Mouse (Mus musculus): ENCODE data around the gene Saxo2.

Gene Saxo2

DNA sequence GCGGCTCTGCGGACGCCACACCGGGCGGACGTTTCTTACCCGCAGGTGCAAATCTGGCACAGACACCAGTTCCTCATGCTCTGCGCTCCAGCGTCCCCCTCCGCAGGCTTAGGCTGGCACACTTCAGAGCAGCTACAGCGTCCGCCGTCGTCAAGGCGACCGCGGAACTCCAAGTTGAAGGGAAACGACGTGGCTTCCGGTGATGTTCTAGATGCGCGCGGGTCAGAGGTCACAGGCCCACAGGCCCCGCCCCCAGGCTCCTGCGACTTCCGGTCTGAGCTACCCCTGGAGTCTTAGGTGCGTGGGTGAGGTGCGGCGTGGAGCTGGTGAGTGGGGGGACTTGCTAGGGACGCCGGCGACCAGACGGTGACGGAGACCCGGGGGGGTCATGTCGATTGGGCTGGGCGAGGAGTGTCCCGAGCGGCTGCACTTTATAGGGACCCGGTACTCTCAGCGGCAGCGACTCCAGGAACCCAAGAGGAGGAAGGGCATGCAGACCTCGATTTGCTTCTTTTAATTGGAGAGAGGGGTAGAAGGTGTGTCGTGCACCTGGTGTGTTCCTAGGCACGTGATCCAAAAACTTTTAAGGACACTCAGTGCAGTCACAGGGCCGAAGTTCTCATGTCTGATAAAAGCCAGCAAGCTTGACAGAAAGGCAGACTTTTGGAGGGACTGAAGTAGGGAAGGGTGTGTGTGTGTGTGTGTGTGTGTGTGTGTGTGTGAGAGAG is at the start of gene Saxo2, which contains the start of gene Efl1:
Gene Saxo2 (minus strand): TSS at position 176 of the 728 bp plus-strand sequence.
Gene Efl1 (plus strand): TSS at position 262 of the 728 bp plus-strand sequence.
- DNase-seq: peak; percentile 97

DNA sequence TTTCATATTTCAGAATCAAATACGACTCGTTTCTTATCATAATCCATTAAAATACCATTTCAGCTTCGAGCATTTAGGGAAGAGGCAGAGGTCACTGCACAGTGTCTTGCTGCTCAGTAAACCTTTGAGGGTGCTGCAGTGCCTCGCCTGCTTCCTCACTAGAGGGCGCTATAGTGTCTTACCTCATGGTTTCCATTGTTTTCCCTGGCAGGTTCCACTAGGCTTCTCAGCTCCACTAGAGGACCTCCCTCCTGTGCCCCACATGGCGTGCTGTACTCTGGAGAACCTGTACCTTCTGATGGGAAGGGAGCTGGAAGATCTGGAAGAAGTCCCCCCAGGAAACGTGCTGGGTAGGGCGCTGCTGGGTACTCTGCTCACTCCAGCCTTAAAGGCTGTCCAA is 49.3 kb upstream of the Saxo2 start:
- no peak for DNase-seq

DNA sequence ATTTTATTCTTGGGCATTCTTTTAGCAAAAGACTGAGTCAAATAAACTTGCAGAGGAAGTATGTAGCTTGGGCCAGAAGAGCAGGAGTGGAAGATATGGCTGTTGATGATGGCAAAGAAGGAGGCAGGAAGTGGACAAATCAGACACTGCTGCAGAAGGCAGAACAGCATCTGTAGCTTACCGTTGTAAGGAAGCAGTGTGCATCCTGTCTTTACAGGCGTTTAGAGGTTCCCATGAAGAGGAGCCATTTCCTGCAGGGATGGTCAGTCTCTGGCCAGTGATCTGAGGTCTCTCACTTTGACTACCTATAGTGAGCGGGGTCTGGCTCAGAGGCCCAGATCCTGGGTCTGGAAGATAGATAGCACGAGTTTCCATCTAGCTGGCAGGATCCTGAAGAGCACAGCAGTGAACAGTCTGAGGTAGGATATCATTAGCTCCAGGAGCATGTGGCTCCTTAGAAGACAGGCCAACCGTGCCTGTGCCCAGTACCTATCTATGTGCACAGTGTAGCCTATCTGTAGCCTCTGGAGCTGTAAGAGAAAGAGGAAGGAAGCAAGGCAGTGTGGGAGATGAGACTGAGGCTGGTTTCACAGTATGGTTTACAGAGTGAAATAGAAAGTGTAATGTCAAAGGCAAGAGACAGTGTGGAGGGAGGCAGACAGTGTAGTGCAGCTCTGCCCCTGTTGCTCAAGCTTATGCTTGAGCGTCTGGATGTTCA is 42.9 kb upstream of the Saxo2 start:
- DNase-seq: no peak

DNA sequence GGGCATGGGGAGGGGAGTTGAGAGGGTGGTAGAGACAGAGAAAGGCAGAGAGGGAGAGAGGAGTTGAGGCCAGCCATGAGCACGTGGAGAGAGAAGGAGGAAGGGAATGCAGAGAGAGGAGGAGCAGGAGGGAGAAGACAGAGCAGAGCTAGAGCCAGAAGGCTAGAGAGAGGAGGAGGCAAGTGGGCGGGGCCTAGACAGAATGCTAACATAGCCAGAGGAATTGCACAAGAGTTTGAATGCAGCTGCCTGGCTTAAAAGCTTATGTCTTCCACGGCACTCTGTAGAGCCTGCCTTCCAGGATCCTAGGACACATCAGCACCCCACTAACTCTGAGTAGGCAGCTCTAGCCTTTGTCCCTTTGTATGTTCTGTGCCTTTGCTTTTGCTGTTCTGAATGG is 40.4 kb upstream of the Saxo2 start:
- DNase-seq: peak; percentile 68

DNA sequence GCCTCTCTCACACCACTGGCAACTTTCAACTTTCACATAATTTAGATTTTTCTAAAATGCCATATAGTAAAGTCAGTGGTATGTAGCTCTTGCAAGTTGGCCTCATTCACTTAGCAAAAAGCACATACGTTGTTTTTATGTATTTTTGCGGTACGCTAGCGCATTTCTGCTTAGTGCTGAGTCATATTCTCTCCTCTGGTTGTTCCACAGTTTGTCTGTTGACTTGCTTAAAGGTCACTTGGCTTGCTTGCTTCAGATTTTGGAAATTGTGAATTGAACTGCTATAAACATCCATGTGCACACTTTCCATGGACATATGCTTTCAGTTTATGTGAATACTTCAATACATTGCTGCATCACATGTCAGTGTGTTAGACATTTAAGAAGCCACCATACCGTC is 31.6 kb upstream of the Saxo2 start:
- DNase-seq: no peak

DNA sequence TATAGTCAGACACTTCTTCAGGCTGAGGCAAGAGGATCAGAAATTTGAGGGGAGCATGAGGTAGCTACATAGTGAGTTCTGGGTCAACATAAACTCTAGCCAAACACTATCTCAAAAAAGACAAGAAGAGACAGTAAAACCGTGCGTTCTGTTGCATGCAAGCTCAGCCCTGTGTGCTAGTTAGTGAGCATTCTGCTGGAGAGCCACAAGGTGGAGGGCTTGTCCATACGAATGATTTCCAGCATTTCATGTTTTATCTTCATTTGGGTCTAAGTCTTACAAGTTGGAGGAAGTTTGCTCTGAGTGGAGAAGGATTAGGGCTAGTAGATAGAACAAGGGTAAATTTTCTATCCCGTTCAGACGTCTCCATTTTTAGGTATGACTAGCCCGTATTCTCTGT is 28.5 kb upstream of the Saxo2 start:
- DNase-seq: peak; percentile 14

DNA sequence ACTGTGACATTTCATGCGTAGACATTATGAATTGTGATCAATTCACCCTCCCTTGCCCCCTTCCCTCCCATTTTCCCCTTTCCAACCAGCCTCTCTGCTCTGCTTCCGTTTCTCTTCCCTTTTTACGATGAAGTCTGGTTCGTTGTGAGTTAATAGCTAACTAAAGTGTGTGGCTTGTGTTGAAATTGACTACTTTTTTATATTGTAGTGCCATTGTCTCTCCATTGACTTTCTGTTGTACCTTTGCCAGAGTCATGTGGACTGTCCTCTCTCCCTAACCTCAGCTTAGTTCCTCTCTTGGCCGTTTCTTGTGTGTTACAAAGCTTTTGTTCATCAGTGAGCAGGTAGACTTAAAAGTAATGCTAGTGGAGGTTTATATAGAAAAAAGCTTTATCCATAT is 27.7 kb upstream of the Saxo2 start:
- no peak for DNase-seq

DNA sequence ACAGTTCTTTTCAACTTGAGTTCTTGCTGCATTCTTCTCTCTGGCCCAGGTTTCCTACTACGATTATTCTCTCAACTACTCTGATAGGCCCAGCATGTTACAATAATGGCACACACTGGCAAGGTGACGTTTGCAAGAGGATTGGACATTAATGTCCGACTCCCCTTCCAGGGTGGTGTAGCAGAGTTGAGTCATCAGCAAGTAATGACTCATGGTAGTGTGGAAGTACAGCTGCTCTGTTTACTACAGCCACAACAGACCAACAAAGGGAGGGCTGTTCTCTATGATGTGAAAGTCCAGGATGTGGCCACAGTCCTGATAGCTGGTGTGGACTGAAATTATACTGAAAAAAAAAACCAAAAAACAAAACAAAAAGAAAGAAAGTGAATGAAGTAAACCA is 16.3 kb upstream of the Saxo2 start:
- DNase-seq: no peak

DNA sequence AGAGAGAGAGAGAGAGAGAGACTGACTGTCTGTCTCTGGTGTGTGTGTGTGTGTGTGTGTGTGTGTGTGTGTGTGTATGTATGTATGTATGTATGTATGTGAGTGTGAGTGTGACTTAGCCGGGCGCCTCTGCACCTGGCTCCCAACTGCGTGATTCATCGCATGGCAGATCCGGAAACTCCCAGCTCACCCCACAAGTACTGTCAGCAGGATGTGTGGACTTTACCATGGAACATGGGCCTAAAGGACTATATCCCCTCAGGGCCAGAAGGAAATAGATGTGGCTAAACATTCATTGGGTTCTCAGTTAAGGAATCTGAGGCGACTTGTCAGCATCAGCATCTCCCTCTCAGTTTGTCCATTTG is 735 bp upstream of the Saxo2 start:
- DNase-seq: no peak

DNA sequence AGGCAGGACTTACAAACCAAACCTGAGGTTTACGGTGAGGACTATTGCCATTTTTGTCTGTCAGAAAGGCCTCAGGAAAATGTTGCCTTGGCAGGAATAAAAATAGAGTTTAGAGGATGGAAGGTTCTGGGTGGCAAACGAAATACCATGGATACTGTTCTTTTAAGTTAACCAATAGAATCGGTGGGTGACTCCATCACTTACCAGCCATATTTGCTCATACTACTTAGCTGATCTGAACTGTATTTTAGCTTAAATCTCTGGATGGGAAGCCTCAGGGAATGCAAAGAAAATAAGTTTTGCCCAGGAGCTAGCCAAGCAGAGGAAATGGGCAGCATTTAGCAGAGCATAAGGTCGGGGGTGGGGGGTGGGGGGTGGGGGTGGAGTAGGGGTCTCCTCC is 419 bp downstream of the Saxo2 start:
- DNase-seq: no peak

DNA sequence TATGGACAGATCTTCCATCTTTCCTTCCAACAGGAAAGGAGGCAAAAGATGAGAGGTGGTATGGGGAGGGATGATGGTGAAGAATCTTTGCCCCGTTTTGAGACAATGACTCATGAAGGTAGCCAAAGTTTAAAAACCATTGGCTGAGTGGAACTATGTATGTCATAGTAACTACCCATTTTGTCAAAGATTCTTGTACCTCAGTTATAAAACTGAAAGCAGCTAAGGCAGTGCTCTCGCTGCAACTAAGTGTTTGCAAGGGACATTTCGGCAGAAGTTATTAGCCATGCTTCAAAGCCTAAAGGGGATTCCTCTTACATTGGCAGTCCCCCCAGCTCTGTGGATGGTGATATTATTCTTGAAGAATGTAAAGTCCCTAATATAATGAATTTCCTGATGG is 1.1 kb downstream of the Saxo2 start:
- no peak for DNase-seq

DNA sequence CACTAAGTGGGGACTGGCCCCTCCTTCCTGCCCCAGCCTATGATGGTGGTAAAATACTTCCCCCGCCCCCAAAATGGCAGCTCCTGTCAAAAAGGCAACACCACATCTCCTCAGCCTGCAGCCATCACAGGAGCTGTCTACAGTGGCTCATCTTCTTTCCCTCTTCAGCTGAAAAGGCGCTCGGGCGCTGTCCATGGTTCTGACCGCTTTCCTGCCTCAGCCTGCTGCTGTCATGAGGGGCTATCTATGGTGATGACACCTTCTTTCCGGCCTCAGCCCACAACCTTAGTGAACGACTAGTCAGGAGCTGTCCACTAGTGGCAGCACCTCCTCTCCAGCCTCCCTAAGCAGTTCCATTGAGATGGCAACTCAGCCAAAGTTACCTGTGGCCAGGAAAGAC is 23.0 kb downstream of the Saxo2 start:
- peak; percentile 64 for DNase-seq

DNA sequence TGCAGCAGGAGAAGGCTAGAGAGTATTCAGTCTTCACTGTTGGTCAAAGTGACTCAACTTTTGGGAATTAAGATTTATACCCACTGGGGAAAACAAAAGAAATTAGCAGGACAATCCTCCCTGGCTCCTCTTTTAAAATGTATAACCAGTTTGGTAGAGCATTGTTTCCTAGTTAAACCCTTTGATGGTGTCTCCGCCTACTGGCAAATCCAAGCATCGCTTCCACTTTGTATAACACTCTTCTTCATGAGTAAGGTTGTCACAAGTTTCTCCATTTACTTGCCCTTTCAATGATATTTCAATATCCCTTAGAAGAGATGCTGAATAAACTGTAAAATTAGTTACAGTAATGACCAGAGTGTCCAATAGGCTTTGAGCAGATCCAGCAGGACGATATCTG is 38.7 kb downstream of the Saxo2 start:
- DNase-seq: peak; percentile 36

DNA sequence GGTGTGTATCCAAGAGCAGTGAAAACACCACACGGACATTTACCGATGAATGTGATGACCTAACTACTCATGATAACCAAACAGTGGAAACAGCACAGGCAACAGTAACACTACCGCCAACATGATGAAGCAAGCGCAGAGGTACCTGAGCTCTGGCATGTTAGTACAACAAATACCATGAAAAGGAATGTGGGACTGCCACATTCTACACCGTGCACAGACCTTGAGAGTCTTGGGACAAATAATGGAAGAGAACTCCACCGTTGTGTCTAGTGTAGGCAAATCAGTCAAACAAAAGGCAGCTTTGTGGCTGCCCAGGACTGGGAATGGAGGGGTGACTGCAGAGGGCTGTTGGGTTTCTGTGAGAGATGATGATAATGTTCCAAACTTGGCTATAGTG is 42.9 kb downstream of the Saxo2 start:
- peak; percentile 20 for DNase-seq

DNA sequence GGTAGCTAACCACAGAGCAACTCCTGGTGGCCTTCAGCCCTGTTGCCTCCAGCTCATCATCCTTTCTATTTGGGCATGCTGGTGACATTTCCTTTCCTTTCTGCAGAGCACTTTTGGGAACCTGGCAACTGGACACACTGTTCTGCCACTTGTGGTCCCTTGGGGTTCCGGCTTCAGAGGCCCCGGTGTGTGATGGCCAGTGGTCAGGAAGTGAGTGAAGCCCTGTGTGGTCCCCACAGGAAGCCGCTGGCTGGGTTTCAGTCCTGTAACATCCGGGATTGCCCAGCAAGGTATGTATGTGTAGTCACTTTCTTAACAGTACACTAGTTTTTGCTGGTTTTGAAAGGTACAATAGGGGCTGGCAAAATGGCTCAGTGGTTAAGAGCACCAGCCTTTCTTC is 46.3 kb downstream of the Saxo2 start:
- no peak for DNase-seq

DNA sequence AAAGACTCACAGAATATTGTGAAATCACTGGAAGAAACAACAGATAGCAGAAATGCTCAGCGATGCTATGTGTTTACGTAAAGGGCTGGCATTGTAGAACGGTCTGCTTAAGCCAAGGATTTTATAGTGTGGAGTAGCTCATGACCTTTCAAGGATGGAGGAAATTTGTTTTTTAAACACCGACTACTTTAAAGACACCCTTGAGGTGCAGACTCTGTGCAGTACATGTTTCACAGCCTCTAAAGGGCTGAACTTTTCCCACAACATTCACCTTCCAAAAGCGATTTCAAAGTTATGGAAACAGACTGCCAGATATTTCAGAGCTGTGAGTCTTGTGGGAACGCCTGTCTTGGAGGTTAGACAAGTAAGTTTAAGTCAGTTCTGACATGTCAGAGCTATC is 57.4 kb downstream of the Saxo2 start:
- no peak for DNase-seq
